Mouse (Mus musculus) limb, embryonic 10.5 days (tissue): ENCODE results near the gene Pde4d. TPM values are rescaled to one million over a fixed set of nuclear protein-coding genes. Genes with fewer than 3 reads are reported as not detected.

Source experiments
- DNase-seq: peaks from one replicate; pipeline ENCODE4 v3.0.0-alpha.2; 2017; ENCODE audit warnings: low spot score
- H3K27ac ChIP-seq: fragments of 300-500 bp; sonication (generic); 2 replicates; pipeline ENCODE4 v1.5.1; 2016; ENCODE audit warnings: mild to moderate bottlenecking
- H3K27me3 ChIP-seq: fragments of 300-500 bp; sonication (generic); 2 replicates; pipeline ENCODE4 v1.6.1; 2016; ENCODE audit warnings: low read depth, mild to moderate bottlenecking; ENCODE audit not compliant: poor library complexity, severe bottlenecking
- H3K36me3 ChIP-seq: fragments of 300-500 bp; sonication (generic); 2 replicates; pipeline ENCODE4 v1.6.1; 2016; ENCODE audit warnings: mild to moderate bottlenecking, moderate library complexity
- H3K4me1 ChIP-seq: fragments of 300-500 bp; sonication (generic); 2 replicates; pipeline ENCODE4 v1.6.1; 2016
- H3K4me3 ChIP-seq: fragments of 300-500 bp; sonication (generic); 2 replicates; pipeline ENCODE4 v1.5.1; 2016; ENCODE audit warnings: mild to moderate bottlenecking, moderate library complexity
- H3K9me3 ChIP-seq: fragments of 300-500 bp; sonication (generic); replicated peaks from 2 replicates; pipeline ENCODE4 v1.6.1; 2016; ENCODE audit warnings: mild to moderate bottlenecking
- WGBS: fragments of 180-500 bp; shearing (Covaris S2); methylation state at CpG from one replicate; pipeline ENCODE4 v1.1.7; 2016; 5-methylcytosine and 5-hydroxymethylcytosine counted together
- polyA plus RNA-seq: library from polyadenylated mRNA; unstranded; fragments of >200 nt; fragmentation: Nextera tagmentation; extraction: Ambion mirVana; gene quantifications from 2 replicates; pipeline ENCODE4 v1.2.1, GENCODE M21; 2016

Pde4d gene
- polyA plus RNA-seq, 1 experiment from 2014 or later, result 24.3 TPM

- Histone ChIP-seq H3K4me3 (no peak overlapping the region), H3K27ac (no peak overlapping the region), H3K9me3 (no peaks in the 10 kb centered on the region), H3K27me3 (no peaks in the 10 kb centered on the region), H3K36me3 (no peaks in the 10 kb centered on the region), H3K4me1 (peaks cover 9% of the 10 kb centered on the region)
- WGBS, result 74% methylated on average over 2 of the region's 2 CpGs
- no peak for DNase-seq
These were observed 1256.4 kb downstream of the Pde4d start for GRCm38 (mm10) chr13:109706141-109706540.

GRCm38 (mm10) chr13:109706579-109706978 lies 1256.8 kb downstream of the Pde4d start:
- DNase-seq, result no peak
- Histone ChIP-seq H3K36me3 (no peaks in the 10 kb centered on the region), H3K27ac (no peak overlapping the region), H3K27me3 (no peaks in the 10 kb centered on the region), H3K4me1 (peaks cover 9% of the 10 kb centered on the region), H3K4me3 (no peak overlapping the region), H3K9me3 (no peaks in the 10 kb centered on the region)
- 88% methylated on average over 5 of the region's 5 CpGs for WGBS

GRCm38 (mm10) chr13:109707154-109707553 lies 1257.4 kb downstream of the Pde4d start:
- Histone ChIP-seq H3K27me3 (no peaks in the 10 kb centered on the region), H3K4me1 (peaks cover 3% of the 10 kb centered on the region; the same call in 1 of the 2 replicates), H3K9me3 (no peaks in the 10 kb centered on the region), H3K27ac (no peak overlapping the region), H3K36me3 (no peaks in the 10 kb centered on the region), H3K4me3 (no peak overlapping the region)
- no peak for DNase-seq
- WGBS, result over 99% methylated on average over 4 of the region's 4 CpGs

GRCm38 (mm10) chr13:109708326-109708725 lies 1258.6 kb downstream of the Pde4d start:
- 97% methylated on average over 2 of the region's 2 CpGs for WGBS
- Histone ChIP-seq H3K4me1 (no peaks in the 10 kb centered on the region), H3K27ac (no peak overlapping the region)

GRCm38 (mm10) chr13:109714581-109714980 lies 1264.8 kb downstream of the Pde4d start:
- H3K4me1 ChIP-seq, result peaks cover 12% of the 10 kb centered on the region
- H3K27ac ChIP-seq, result no peak overlapping the region
- no peaks in the 10 kb centered on the region for H3K36me3 ChIP-seq
- no peak overlapping the region for H3K4me3 ChIP-seq
- H3K27me3 ChIP-seq, result no peaks in the 10 kb centered on the region
- no peaks in the 10 kb centered on the region for H3K9me3 ChIP-seq
- 96% methylated on average over 2 of the region's 2 CpGs for WGBS
- no peak for DNase-seq

More at GRCm38 (mm10) chr13:109708326-109708725, 1258.6 kb downstream of the Pde4d start:
- DNase-seq, result no peak
- H3K4me3 ChIP-seq, result no peak overlapping the region
- H3K9me3 ChIP-seq, result no peaks in the 10 kb centered on the region
- no peaks in the 10 kb centered on the region for H3K36me3 ChIP-seq
- no peaks in the 10 kb centered on the region for H3K27me3 ChIP-seq

- Histone ChIP-seq H3K4me3 (no peak overlapping the region), H3K36me3 (no peaks in the 10 kb centered on the region), H3K9me3 (no peaks in the 10 kb centered on the region), H3K4me1 (peaks cover 12% of the 10 kb centered on the region), H3K27me3 (no peaks in the 10 kb centered on the region), H3K27ac (no peak overlapping the region)
- DNase-seq, result no peak
- WGBS, result 68% methylated on average over 1 of the region's 1 CpGs
These were observed 1265.6 kb downstream of the Pde4d start for GRCm38 (mm10) chr13:109715321-109715720.

- WGBS, result 89% methylated on average over 2 of the region's 2 CpGs
- Histone ChIP-seq H3K4me1 (peaks cover 13% of the 10 kb centered on the region), H3K36me3 (no peaks in the 10 kb centered on the region), H3K27me3 (no peaks in the 10 kb centered on the region), H3K9me3 (no peaks in the 10 kb centered on the region), H3K27ac (no peak overlapping the region), H3K4me3 (no peak overlapping the region)
- no peak for DNase-seq
These were observed 1270.5 kb downstream of the Pde4d start for GRCm38 (mm10) chr13:109720127-109720713.

- DNase-seq, result no peak
- Histone ChIP-seq H3K27ac (no peak overlapping the region), H3K4me3 (no peak overlapping the region), H3K36me3 (no peaks in the 10 kb centered on the region), H3K4me1 (peaks cover 17% of the 10 kb centered on the region), H3K9me3 (no peaks in the 10 kb centered on the region), H3K27me3 (no peaks in the 10 kb centered on the region)
- 87% methylated on average over 6 of the region's 6 CpGs for WGBS
These were observed 1272.7 kb downstream of the Pde4d start for GRCm38 (mm10) chr13:109722237-109723119.

- Histone ChIP-seq H3K27ac (no peak overlapping the region), H3K27me3 (no peaks in the 10 kb centered on the region), H3K36me3 (no peaks in the 10 kb centered on the region), H3K4me3 (no peak overlapping the region), H3K9me3 (no peaks in the 10 kb centered on the region), H3K4me1 (peaks cover 24% of the 10 kb centered on the region)
- 77% methylated on average over 5 of the region's 5 CpGs for WGBS
- DNase-seq, result no peak
These were observed 1277.6 kb downstream of the Pde4d start for GRCm38 (mm10) chr13:109727346-109727745.

- H3K27me3 ChIP-seq, result no peaks in the 10 kb centered on the region
- WGBS, result 74% methylated on average over 4 of the region's 4 CpGs
- H3K36me3 ChIP-seq, result no peaks in the 10 kb centered on the region
- no peak overlapping the region for H3K4me3 ChIP-seq
- peaks cover 24% of the 10 kb centered on the region for H3K4me1 ChIP-seq
- no peak for DNase-seq
- no peaks in the 10 kb centered on the region for H3K9me3 ChIP-seq
- H3K27ac ChIP-seq, result no peak overlapping the region
These were observed 1279.9 kb downstream of the Pde4d start for GRCm38 (mm10) chr13:109729612-109730011.

GRCm38 (mm10) chr13:109732655-109733376 lies 1283.1 kb downstream of the Pde4d start:
- Histone ChIP-seq H3K4me1 (peaks cover 6% of the 10 kb centered on the region; the same call in 1 of the 2 replicates), H3K4me3 (no peak overlapping the region), H3K27me3 (no peaks in the 10 kb centered on the region), H3K9me3 (no peaks in the 10 kb centered on the region), H3K36me3 (no peaks in the 10 kb centered on the region), H3K27ac (no peak overlapping the region)
- DNase-seq, result no peak
- WGBS, result 85% methylated on average over 5 of the region's 5 CpGs

- no peak overlapping the region for H3K27ac ChIP-seq
- H3K9me3 ChIP-seq, result no peaks in the 10 kb centered on the region
- no peaks in the 10 kb centered on the region for H3K4me1 ChIP-seq
- DNase-seq, result no peak
- H3K27me3 ChIP-seq, result no peaks in the 10 kb centered on the region
- no peaks in the 10 kb centered on the region for H3K36me3 ChIP-seq
- WGBS, result 57% methylated on average over 8 of the region's 8 CpGs
- H3K4me3 ChIP-seq, result no peak overlapping the region
These were observed 1286.7 kb downstream of the Pde4d start for GRCm38 (mm10) chr13:109736290-109737078.
